Mouse (Mus musculus) stomach, embryonic 14.5 days (tissue): ENCODE measurements at regions not wholly inside any gene's neighbourhood (a gene's known extent, or its start where the extent isn't known, plus 50 kb on each side); places are given as distances from the start of the nearest gene placed in this dataset.

ENCODE experiments used
- ATAC-seq: fragments of 200-750 bp; cut with Nextera tagmentation; 2 replicates; pipeline ENCODE4 v1.8.0; 2017; ENCODE audit warnings: low read depth, moderate TSS enrichment; ENCODE audit not compliant: insufficient number of reproducible peaks, insufficient read depth, low FRiP score
- H3K27ac ChIP-seq: fragments of 300-500 bp; sonication (generic); 2 replicates; pipeline ENCODE4 v1.5.1; 2014; ENCODE audit warnings: mild to moderate bottlenecking, low read length, moderate library complexity, mixed read lengths
- H3K27me3 ChIP-seq: fragments of 300-500 bp; sonication (generic); 2 replicates; pipeline ENCODE4 v1.6.1; 2014; ENCODE audit warnings: low read length, control low read depth, mixed read lengths; ENCODE audit not compliant: control insufficient read depth, insufficient read depth
- H3K36me3 ChIP-seq: fragments of 300-500 bp; sonication (generic); 2 replicates; pipeline ENCODE4 v1.6.1; 2014; ENCODE audit warnings: mild to moderate bottlenecking, control low read depth, low read length, moderate library complexity, mixed read lengths; ENCODE audit not compliant: control insufficient read depth, insufficient read depth
- H3K4me1 ChIP-seq: fragments of 300-500 bp; sonication (generic); 2 replicates; pipeline ENCODE4 v1.6.1; 2014; ENCODE audit warnings: low read length, control low read depth, mixed read lengths; ENCODE audit not compliant: control insufficient read depth, insufficient read depth
- H3K4me2 ChIP-seq: fragments of 300-500 bp; sonication (generic); replicated peaks from 2 replicates; pipeline ENCODE4 v1.6.1; 2014; ENCODE audit warnings: low read depth, low read length, control low read depth
- H3K4me3 ChIP-seq: fragments of 300-500 bp; sonication (generic); 2 replicates; pipeline ENCODE4 v1.5.1; 2014; ENCODE audit warnings: low read depth, low read length, control low read depth
- H3K9ac ChIP-seq: fragments of 300-500 bp; sonication (generic); replicated peaks from 2 replicates; pipeline ENCODE4 v1.6.1; 2014; ENCODE audit warnings: low read depth, mild to moderate bottlenecking, control low read depth, low read length, moderate library complexity, mixed read lengths
- H3K9me3 ChIP-seq: fragments of 300-500 bp; sonication (generic); 2 replicates; pipeline ENCODE4 v1.6.1; 2016; ENCODE audit warnings: low read depth, low read length, control low read depth; ENCODE audit not compliant: control insufficient read depth
- WGBS: fragments of 180-500 bp; shearing (Covaris S2); extraction: QIAGEN DNeasy Blood & Tissue Kit; methylation state at CpG from one replicate; pipeline ENCODE4 v1.1.7; 2014; 5-methylcytosine and 5-hydroxymethylcytosine counted together

DNA sequence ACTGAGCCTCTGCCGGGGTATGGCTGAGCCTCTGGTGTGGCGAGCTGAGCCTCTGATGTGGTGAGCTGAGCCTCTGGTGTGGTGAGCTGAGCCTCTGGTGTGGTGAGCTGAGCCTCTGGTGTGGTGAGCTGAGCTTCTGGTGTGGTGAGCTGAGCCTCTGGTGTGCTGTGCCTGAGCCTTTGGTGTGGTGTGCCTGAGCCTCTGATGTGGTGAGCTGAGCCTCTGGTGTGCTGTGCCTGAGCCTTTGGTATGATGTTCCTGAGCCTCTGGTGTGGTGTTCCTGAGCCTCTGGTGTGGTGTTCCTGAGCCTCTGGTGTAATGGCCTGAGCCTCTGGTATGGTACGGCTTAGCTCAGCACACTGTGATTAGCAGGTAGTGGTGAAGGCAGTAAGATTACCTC lies 346.2 kb upstream of the Cdh4 start:
- no peak overlapping the region for H3K4me3 ChIP-seq
- no peak for ATAC-seq
- H3K9me3 ChIP-seq, result no peaks in the 10 kb centered on the region
- H3K4me2 ChIP-seq, result no peak overlapping the region
- no peak overlapping the region for H3K27ac ChIP-seq
- no peak overlapping the region for H3K9ac ChIP-seq
- H3K4me1 ChIP-seq, result no peaks in the 10 kb centered on the region
- H3K36me3 ChIP-seq, result no peaks in the 10 kb centered on the region
- 0 out of 2 replicates have a peak, but pooled peaks cover 2% of the 10 kb centered on the region for H3K27me3 ChIP-seq
- WGBS, result 82% methylated on average over 3 of the region's 3 CpGs

DNA sequence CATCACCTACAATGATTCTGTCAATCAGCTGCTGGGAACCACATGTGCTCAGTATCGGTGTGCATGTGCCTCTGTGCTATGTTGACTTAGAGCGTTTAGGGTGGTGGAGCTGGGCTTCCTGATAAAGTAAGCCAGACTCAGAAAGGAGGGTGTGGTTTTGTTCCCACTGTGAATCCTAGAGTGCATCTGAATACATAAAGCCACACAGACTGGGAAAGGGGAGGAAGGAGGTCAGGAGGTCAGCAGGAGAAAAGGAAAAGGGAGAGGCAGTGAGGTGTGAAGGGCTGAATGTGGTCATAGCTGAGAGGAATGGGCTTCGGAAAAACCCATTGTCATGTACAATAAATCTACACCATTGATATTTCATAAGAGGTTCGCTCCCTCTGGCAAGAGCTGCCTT lies 345.4 kb upstream of the Cdh4 start:
- Histone ChIP-seq H3K36me3 (no peaks in the 10 kb centered on the region), H3K27ac (no peak overlapping the region), H3K9me3 (no peaks in the 10 kb centered on the region), H3K4me2 (no peak overlapping the region), H3K27me3 (no peaks in the 10 kb centered on the region), H3K4me1 (no peaks in the 10 kb centered on the region), H3K9ac (no peak overlapping the region), H3K4me3 (no peak overlapping the region)
- ATAC-seq, result no peak
- WGBS, result 69% methylated on average over 4 of the region's 4 CpGs

DNA sequence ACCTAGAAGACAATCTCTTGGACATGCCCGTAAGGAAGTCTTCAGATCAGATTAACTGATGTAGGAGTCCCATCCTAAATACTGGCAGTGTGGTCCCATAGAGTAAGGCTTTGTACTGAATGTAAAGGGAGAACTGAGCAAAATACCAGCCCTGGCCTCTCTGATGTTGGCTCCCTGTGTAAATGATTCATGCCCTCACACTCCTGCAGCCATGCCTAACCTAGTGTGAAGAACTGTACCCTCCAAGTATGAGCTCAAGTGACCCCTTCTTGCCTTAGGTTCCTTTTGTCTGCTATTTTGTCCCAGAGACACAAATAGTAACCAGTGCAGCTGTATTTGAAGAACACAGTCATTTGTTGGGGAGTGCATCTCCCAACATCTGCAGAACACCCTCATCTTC lies 342.4 kb upstream of the Cdh4 start:
- ATAC-seq, result no peak
- WGBS, result 78% methylated on average over 1 of the region's 1 CpGs
- no peaks in the 10 kb centered on the region for H3K27me3 ChIP-seq
- H3K4me1 ChIP-seq, result no peaks in the 10 kb centered on the region
- H3K4me2 ChIP-seq, result no peak overlapping the region
- no peaks in the 10 kb centered on the region for H3K9me3 ChIP-seq
- no peak overlapping the region for H3K27ac ChIP-seq
- no peak overlapping the region for H3K4me3 ChIP-seq
- no peak overlapping the region for H3K9ac ChIP-seq
- H3K36me3 ChIP-seq, result no peaks in the 10 kb centered on the region

DNA sequence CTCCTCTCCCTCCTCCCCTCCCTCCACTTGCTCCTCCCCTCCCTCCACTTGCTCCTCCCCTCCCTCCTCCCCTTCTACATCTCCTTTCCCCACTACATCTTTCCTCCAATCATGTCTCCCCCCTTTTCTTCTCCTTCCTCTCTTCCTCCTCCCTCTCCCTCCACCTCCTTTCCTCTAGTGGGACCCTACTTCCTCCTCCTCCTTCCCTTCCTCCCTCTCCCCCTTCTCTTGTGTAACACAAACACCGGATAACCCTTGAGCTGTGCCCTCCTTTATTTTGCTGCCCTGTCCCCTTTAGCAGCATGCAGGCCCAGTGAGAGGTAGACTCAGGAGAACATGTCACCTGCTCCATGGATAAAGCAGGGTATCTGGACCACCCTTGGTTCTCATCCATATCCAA lies 339.1 kb upstream of the Cdh4 start:
- H3K4me1 ChIP-seq, result no peaks in the 10 kb centered on the region

DNA sequence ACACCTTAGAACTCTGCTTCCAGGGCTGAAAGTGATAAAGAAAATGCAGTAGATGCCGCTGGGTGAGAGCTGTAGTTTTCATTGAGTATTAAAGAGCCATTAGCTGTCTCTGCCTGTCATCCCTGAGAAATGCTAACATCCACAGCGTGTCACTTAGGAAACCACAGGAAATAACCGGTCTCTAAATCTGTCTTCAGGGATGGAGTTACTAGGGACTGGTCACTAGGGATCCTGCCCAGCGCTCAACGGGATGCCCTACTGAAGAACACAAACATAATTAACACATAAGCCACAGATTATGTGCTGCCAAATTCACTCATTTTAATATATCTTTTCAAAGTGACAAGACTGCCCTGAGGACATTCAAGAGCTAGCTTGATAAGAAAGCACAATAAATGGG lies 329.3 kb upstream of the Cdh4 start:
- no peak overlapping the region for H3K9ac ChIP-seq
- no peak for ATAC-seq
- H3K36me3 ChIP-seq, result no peaks in the 10 kb centered on the region
- 46% methylated on average over 5 of the region's 5 CpGs for WGBS
- no peak overlapping the region for H3K27ac ChIP-seq
- H3K27me3 ChIP-seq, result no peaks in the 10 kb centered on the region
- no peak overlapping the region for H3K4me2 ChIP-seq
- no peaks in the 10 kb centered on the region for H3K9me3 ChIP-seq
- H3K4me1 ChIP-seq, result no peaks in the 10 kb centered on the region
- no peak overlapping the region for H3K4me3 ChIP-seq

More for the DNA sequence above, 339.1 kb upstream of the Cdh4 start:
- H3K9ac ChIP-seq, result no peak overlapping the region
- no peaks in the 10 kb centered on the region for H3K9me3 ChIP-seq
- H3K4me2 ChIP-seq, result no peak overlapping the region
- ATAC-seq, result no peak
- no peaks in the 10 kb centered on the region for H3K27me3 ChIP-seq
- H3K4me3 ChIP-seq, result no peak overlapping the region
- H3K36me3 ChIP-seq, result no peaks in the 10 kb centered on the region
- WGBS, result 65% methylated on average over 1 of the region's 1 CpGs
- H3K27ac ChIP-seq, result no peak overlapping the region

DNA sequence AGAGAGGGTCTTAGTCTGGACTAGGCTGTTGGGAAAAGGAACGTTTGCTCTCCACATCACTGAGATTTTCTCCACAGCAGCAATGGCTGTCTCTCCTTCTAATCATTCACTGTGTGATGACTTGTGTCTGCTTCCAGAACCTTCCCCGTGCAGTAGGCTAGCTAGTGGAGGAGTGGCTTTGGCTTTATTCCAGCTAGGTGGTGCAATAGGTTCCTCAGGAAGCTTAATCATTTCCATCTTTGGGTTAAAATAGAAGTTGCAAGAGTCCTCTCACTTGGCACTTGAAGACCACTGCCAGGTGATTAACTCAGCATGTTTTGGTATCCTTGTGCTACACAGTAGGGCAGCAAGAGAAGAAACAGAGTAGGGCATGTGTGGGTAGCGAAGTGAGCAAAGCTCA lies 314.2 kb upstream of the Cdh4 start:
- Histone ChIP-seq H3K9ac (no peak overlapping the region), H3K4me2 (no peak overlapping the region), H3K27me3 (no peaks in the 10 kb centered on the region), H3K9me3 (no peaks in the 10 kb centered on the region), H3K4me3 (no peak overlapping the region), H3K36me3 (no peaks in the 10 kb centered on the region), H3K4me1 (no peaks in the 10 kb centered on the region), H3K27ac (no peak overlapping the region)
- 76% methylated on average over 3 of the region's 3 CpGs for WGBS
- ATAC-seq, result no peak

DNA sequence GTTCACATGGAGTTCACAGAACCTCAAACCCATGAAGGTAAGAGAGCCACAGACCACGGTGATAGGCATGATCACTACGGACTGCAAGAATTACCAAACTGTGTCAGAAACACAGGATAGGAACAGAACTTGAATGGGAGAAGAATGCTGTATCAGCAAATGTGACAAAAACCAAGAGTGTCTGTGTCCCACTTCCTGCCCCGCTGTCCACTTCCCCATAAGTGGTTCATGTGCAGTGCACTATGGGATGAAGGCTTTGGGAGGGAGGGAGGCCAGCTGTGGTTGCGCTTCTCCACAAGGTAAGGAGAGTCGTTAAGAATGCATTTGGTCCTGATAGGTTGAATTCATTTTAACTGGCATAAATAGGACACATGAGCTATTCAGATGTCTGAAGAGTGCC lies 313.8 kb upstream of the Cdh4 start:
- 84% methylated on average over 5 of the region's 5 CpGs for WGBS
- Histone ChIP-seq H3K27ac (no peak overlapping the region), H3K9ac (no peak overlapping the region), H3K4me3 (no peak overlapping the region), H3K9me3 (no peaks in the 10 kb centered on the region), H3K4me2 (no peak overlapping the region), H3K36me3 (no peaks in the 10 kb centered on the region), H3K4me1 (no peaks in the 10 kb centered on the region), H3K27me3 (no peaks in the 10 kb centered on the region)
- ATAC-seq, result no peak

DNA sequence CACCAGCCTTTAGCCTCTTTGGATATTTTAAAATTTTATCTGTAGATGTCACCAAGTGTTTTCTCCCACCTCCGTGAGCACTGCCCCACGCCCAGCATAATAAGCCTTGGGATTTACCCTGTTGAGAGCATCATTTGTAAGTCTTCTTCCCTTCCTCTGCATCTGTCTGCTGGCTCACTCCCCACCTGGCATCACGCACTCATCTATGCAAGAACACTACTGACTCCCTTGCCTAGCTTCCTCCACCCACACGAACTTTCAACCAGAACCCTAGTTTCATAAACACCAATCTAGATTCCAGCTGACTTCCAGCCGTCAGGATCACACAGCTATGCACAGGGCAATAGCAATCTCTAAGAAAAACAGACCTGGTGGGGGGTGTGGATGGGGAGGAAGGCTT lies 311.2 kb upstream of the Cdh4 start:
- no peaks in the 10 kb centered on the region for H3K9me3 ChIP-seq
- H3K36me3 ChIP-seq, result no peaks in the 10 kb centered on the region
- no peak for ATAC-seq
- H3K4me1 ChIP-seq, result no peaks in the 10 kb centered on the region
- no peak overlapping the region for H3K4me3 ChIP-seq
- H3K27me3 ChIP-seq, result no peaks in the 10 kb centered on the region
- no peak overlapping the region for H3K4me2 ChIP-seq
- H3K27ac ChIP-seq, result no peak overlapping the region
- no peak overlapping the region for H3K9ac ChIP-seq
- WGBS, result 60% methylated on average over 5 of the region's 5 CpGs

DNA sequence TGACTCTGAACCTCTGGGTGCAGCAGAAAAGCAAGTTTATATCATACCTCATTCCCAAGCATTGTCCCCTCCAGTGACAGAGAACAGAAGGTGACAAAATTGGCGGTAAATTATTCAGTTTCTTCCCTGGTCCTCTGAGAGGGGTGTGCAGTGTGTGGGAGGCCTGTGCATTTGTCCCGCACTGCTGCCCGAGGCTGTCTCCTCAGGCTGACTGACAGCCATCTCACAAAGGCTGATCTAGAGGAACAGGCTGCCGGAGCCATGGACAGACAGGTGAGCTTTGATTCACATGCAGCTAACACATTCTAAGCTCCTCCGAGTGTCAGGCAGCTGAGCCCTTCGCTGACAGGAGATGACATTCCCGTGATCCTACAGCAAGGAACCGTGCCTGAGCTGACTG lies 299.9 kb upstream of the Cdh4 start:
- Histone ChIP-seq H3K27me3 (no peaks in the 10 kb centered on the region), H3K4me1 (no peaks in the 10 kb centered on the region), H3K4me2 (no peak overlapping the region), H3K27ac (no peak overlapping the region), H3K36me3 (no peaks in the 10 kb centered on the region), H3K4me3 (no peak overlapping the region), H3K9ac (no peak overlapping the region), H3K9me3 (no peaks in the 10 kb centered on the region)
- no peak for ATAC-seq
- WGBS, result 77% methylated on average over 8 of the region's 8 CpGs
